Comparison of ENCODE assay signal across 21 mouse cellular contexts in genomic region chr2:142635606-142636304, GRCm38 (mm10).
DNase-seq lines count a peak whose midpoint lies in the region; ATAC-seq and TF ChIP-seq lines count a peak whose summit lies in the region.
"Had no signal": no experiment of that assay in that cellular context is flagged by ENCODE, and none has a peak within 500 bp of the region (broad histone marks: within the 10 kb centered on the region; RNA-seq: fewer than 3 reads in every experiment).

No protein-coding gene starts in this region.

- H3K4me2 ChIP-seq in hindbrain, embryonic 15.5 days = no peak overlapping the region
- H3K4me2 ChIP-seq in hindbrain, embryonic 11.5 days (replicated peaks; ENCODE audit: low read depth, low read length) = no peak overlapping the region
- no peak overlapping the region for H3K4me2 ChIP-seq in midbrain, embryonic 11.5 days
- H3K4me2 ChIP-seq in midbrain, embryonic 13.5 days (replicated peaks) = no peak overlapping the region
- H3K4me2 ChIP-seq in midbrain, postnatal 0 days (ENCODE audit: low read depth, low read length, poor library complexity, severe bottlenecking) = no peak overlapping the region
- H3K4me2 ChIP-seq: forebrain, embryonic 12.5 days; heart, embryonic 15.5 days; limb, embryonic 12.5 days; liver, embryonic 12.5 days had no signal

- H3K27ac ChIP-seq in hindbrain, embryonic 15.5 days (replicated peaks) = no peak overlapping the region
- H3K27ac ChIP-seq in hindbrain, embryonic 11.5 days (ENCODE audit: low read depth, low read length) = no peak overlapping the region
- no peak overlapping the region for H3K27ac ChIP-seq in midbrain, embryonic 11.5 days (ENCODE audit: low read depth, low read length)
- no peak overlapping the region for H3K27ac ChIP-seq in midbrain, embryonic 13.5 days
- H3K27ac ChIP-seq in midbrain, postnatal 0 days (ENCODE audit: low read depth, low read length) = no peak overlapping the region
- H3K27ac ChIP-seq: forebrain, embryonic 12.5 days; heart, adult 2 months; heart, embryonic 15.5 days; limb, embryonic 12.5 days; liver, embryonic 12.5 days had no signal

- H3K4me1 ChIP-seq in hindbrain, embryonic 15.5 days (replicated peaks) = peaks cover 5% of the 10 kb centered on the region; the same call in 1 of the 2 replicates
- H3K4me1 ChIP-seq in hindbrain, embryonic 11.5 days (replicated peaks; ENCODE audit: control insufficient read depth, insufficient read depth, low read length) = no peaks in the 10 kb centered on the region
- peaks cover 22% of the 10 kb centered on the region for H3K4me1 ChIP-seq in midbrain, embryonic 11.5 days (ENCODE audit: control insufficient read depth, insufficient read depth, low read length)
- H3K4me1 ChIP-seq in midbrain, embryonic 13.5 days (replicated peaks) = peaks cover 21% of the 10 kb centered on the region
- H3K4me1 ChIP-seq in midbrain, postnatal 0 days (ENCODE audit: insufficient read depth, low read length) = no peaks in the 10 kb centered on the region
- H3K4me1 ChIP-seq: heart, embryonic 15.5 days; limb, embryonic 12.5 days; liver, embryonic 12.5 days had no signal

- H3K27me3 ChIP-seq in hindbrain, embryonic 15.5 days = no peaks in the 10 kb centered on the region
- H3K27me3 ChIP-seq in hindbrain, embryonic 11.5 days (ENCODE audit: control insufficient read depth, insufficient read depth, low read length) = no peaks in the 10 kb centered on the region
- H3K27me3 ChIP-seq in midbrain, embryonic 11.5 days (ENCODE audit: control insufficient read depth, insufficient read depth, low read length) = peaks cover 5% of the 10 kb centered on the region
- H3K27me3 ChIP-seq in midbrain, embryonic 13.5 days = 0 out of 2 replicates have a peak, but pooled peaks cover 3% of the 10 kb centered on the region
- H3K27me3 ChIP-seq in midbrain, postnatal 0 days (ENCODE audit: insufficient read depth, low read length) = no peaks in the 10 kb centered on the region
- H3K27me3 ChIP-seq: forebrain, embryonic 12.5 days; limb, embryonic 12.5 days; liver, embryonic 12.5 days had no signal

- no peak overlapping the region for H3K4me3 ChIP-seq in hindbrain, embryonic 15.5 days
- H3K4me3 ChIP-seq in hindbrain, embryonic 11.5 days (ENCODE audit: low read depth, low read length) = no peak overlapping the region
- H3K4me3 ChIP-seq in midbrain, embryonic 11.5 days (ENCODE audit: low read depth, low read length) = no peak overlapping the region
- no peak overlapping the region for H3K4me3 ChIP-seq in midbrain, embryonic 13.5 days (replicated peaks)
- H3K4me3 ChIP-seq in midbrain, postnatal 0 days (ENCODE audit: low read depth, low read length) = no peak overlapping the region
- H3K4me3 ChIP-seq: forebrain, embryonic 12.5 days; heart, adult 2 months; heart, embryonic 15.5 days; limb, embryonic 12.5 days; liver, embryonic 12.5 days had no signal

- no peak for DNase-seq in cerebellum, adult 11-12 months
- DNase-seq in hindbrain, embryonic 11.5 days (ENCODE audit: low spot score) = no peak
- peak; percentile 74 for DNase-seq in midbrain, embryonic 11.5 days (ENCODE audit: low spot score, missing footprints)
- DNase-seq in midbrain, postnatal 0 days (ENCODE audit: low spot score) = peak; percentile 9
- DNase-seq in ovary, adult 18-20 months (ENCODE audit: low spot score) = no peak
- DNase-seq: adrenal gland, postnatal 14 days; gastrocnemius, postnatal 14 days; heart, adult 2 months; heart, postnatal 4 days; kidney, postnatal 36 days; lung, adult 2 months; lung, postnatal 4 days; right cerebral cortex, adult 18-20 months had no signal

- no peak overlapping the region for H3K9ac ChIP-seq in hindbrain, embryonic 15.5 days
- H3K9ac ChIP-seq in hindbrain, embryonic 11.5 days (ENCODE audit: low read depth, low read length) = no peak overlapping the region
- no peak overlapping the region for H3K9ac ChIP-seq in midbrain, embryonic 11.5 days (ENCODE audit: low read length)
- no peak overlapping the region for H3K9ac ChIP-seq in midbrain, embryonic 13.5 days (replicated peaks)
- H3K9ac ChIP-seq in midbrain, postnatal 0 days (replicated peaks; ENCODE audit: low read length, poor library complexity, severe bottlenecking) = 0 out of 2 replicates have a peak overlapping the region, but pooled peaks have one; percentile 19
- H3K9ac ChIP-seq: forebrain, embryonic 12.5 days; heart, embryonic 15.5 days; limb, embryonic 12.5 days; liver, embryonic 12.5 days had no signal

- H3K36me3 ChIP-seq in hindbrain, embryonic 15.5 days = no peaks in the 10 kb centered on the region
- H3K36me3 ChIP-seq in hindbrain, embryonic 11.5 days (ENCODE audit: control insufficient read depth, insufficient read depth, low read length) = no peaks in the 10 kb centered on the region
- H3K36me3 ChIP-seq in midbrain, embryonic 11.5 days (ENCODE audit: control insufficient read depth, insufficient read depth, low read length) = no peaks in the 10 kb centered on the region
- no peaks in the 10 kb centered on the region for H3K36me3 ChIP-seq in midbrain, embryonic 13.5 days
- no peaks in the 10 kb centered on the region for H3K36me3 ChIP-seq in midbrain, postnatal 0 days (ENCODE audit: insufficient read depth, low read length)
- H3K36me3 ChIP-seq: forebrain, embryonic 12.5 days; heart, embryonic 15.5 days; limb, embryonic 12.5 days; liver, embryonic 12.5 days had no signal

- no peak for TF ChIP-seq CTCF in midbrain, postnatal 0 days (IDR thresholded peaks at IDR 0.05)

- peak; percentile 88 for ATAC-seq in cerebellum, adult (ENCODE audit: insufficient number of reproducible peaks, low FRiP score, low TSS enrichment)
- ATAC-seq in hindbrain, embryonic 15.5 days (ENCODE audit: low FRiP score, low read depth) = peak; percentile 48; the same call in 1 of the 2 replicates
- no peak for ATAC-seq in hindbrain, embryonic 11.5 days (ENCODE audit: low FRiP score)
- no peak for ATAC-seq in midbrain, embryonic 11.5 days (ENCODE audit: low FRiP score)
- ATAC-seq in midbrain, embryonic 13.5 days = no peak
- no peak for ATAC-seq in midbrain, postnatal 0 days (ENCODE audit: low FRiP score)
- ATAC-seq: intestine, embryonic 16.5 days; liver, embryonic 12.5 days had no signal

- H3K9me3 ChIP-seq in hindbrain, embryonic 15.5 days = no peaks in the 10 kb centered on the region
- no peaks in the 10 kb centered on the region for H3K9me3 ChIP-seq in hindbrain, embryonic 11.5 days (ENCODE audit: control insufficient read depth, low read length)
- H3K9me3 ChIP-seq in midbrain, embryonic 11.5 days (ENCODE audit: control insufficient read depth, low read length) = no peaks in the 10 kb centered on the region
- no peaks in the 10 kb centered on the region for H3K9me3 ChIP-seq in midbrain, embryonic 13.5 days
- no peaks in the 10 kb centered on the region for H3K9me3 ChIP-seq in midbrain, postnatal 0 days (ENCODE audit: low read length)
- H3K9me3 ChIP-seq: forebrain, embryonic 12.5 days; heart, embryonic 15.5 days; limb, embryonic 12.5 days; liver, embryonic 12.5 days had no signal

- WGBS in hindbrain, embryonic 15.5 days = 52% methylated on average over 7 of the region's 7 CpGs
- 81% methylated on average over 7 of the region's 7 CpGs for WGBS in hindbrain, embryonic 11.5 days
- 67% methylated on average over 7 of the region's 7 CpGs for WGBS in midbrain, embryonic 11.5 days
- WGBS in midbrain, embryonic 13.5 days = 64% methylated on average over 7 of the region's 7 CpGs
- 50% methylated on average over 7 of the region's 7 CpGs for WGBS in midbrain, postnatal 0 days

Comparison
In these comparisons a context has a peak if more than half of its experiments do, and no peak if none do; other contexts are left out.
1. ATAC-seq: peak in cerebellum, adult (single experiment) and hindbrain, embryonic 15.5 days (single experiment); none in hindbrain, embryonic 11.5 days (single experiment), midbrain, embryonic 11.5 days (single experiment), midbrain, embryonic 13.5 days (single experiment) and midbrain, postnatal 0 days (single experiment).
2. DNase-seq: peak in midbrain, embryonic 11.5 days (single experiment) and midbrain, postnatal 0 days (single experiment); none in cerebellum, adult 11-12 months (single experiment), hindbrain, embryonic 11.5 days (single experiment) and ovary, adult 18-20 months (single experiment).